Mouse (Mus musculus): Measurements from ENCODE around the gene Rasgef1b.
"Not testable (repeated sequence)": the region's sequence is repeated elsewhere in the genome, so short reads cannot be mapped to it uniquely, and the experiment has no call there.

Rasgef1b gene

DNA sequence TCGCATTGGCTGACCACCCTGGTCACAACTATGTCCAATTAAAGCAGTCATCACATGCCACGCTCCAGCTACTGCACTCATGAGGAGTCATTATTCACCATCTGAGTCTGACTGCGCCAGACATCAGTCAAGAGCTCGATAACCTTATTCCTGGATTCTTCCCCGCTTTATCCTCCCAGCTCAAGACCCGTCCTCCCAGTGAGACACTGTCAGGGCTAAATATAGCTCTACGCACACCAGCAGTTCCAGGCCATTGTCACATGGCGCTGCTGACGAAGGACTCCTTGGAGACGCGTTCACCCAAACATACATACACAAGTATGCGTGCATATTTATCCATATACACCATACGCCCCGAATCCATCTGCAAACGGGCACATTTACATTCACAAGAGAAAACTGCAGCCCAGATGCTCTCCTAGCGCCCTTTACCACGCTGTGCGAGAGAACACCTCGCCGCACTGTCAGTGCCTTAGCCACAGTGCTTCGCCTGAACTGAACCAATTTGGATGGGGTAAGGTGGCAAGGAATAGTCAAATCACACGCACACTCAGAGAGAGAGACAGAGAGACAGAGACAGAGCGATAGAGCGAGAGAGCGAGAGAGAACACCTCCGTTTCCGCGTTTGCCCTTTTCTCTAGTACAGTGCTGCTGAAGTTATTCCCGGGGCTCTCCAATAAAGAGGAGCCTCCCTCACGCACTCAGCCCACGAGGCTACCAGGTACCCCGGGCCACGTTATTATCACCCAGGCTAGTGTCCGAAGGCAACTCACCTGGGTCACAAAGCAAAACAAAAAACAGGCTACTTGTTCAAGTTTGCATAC is 477.3 kb downstream of the Rasgef1b start:
- DNase-seq (ENCODE audit: low spot score): no peak

DNA sequence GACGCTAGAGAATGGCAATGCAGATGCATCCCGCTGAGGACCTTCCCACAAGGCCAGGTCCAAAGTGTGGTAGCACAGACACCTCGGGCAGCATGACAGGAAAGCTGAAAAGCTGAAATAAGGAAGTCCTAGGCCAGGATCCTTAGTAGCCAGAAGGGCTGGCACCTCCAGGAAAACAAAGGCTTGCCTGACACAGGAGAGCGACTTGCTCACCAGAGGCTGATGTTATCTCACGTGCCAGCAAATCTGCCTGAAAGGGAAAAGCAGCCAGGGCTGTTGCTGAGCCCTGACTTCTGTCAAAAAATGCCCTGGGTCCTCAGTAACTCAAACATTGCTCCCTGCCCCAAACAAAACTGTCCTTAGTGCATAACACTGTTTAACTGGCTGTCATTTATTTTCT is 478.0 kb downstream of the Rasgef1b start:
- peak; percentile 18 for DNase-seq (ENCODE audit: low spot score)

DNA sequence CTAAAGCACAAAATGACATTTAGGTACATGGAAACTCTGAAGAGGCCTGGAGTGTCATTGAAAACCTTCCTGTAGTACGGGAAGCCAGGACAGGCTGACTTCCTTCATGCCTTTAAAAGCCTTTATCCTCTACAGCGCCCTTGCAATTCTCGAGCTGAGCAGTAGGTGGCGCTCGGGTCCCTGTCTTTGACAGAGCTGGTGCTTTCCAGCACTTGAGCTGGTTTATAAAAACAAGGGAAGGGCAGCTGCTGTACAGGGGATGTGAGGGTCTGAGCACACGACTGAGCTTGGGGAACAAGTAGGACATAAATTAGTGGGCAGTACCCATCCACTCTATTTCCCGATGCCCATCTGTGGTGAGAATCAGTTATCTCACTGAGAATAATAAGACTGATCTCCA is 480.4 kb downstream of the Rasgef1b start:
- peak; percentile 98 for DNase-seq (ENCODE audit: low spot score)

DNA sequence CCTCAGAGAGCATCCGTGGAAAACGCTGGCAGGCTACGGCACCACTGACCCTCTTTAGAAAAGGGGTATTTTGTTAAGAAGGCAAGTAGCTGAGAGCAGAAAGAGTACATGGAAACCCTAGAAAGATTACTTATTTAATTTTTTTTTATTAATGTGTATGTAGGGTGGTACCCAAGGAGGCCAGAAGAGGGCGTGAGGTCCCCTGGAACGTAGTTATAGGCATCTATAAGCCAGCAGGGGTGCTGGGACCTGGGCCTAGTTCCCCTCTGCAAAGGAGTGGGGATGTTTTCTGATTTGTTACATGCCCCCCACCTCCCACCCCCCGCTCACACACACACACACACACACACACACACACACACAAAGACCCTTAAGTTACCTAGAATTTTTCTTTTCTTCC is 480.9 kb downstream of the Rasgef1b start:
- no peak for DNase-seq (ENCODE audit: low spot score)

DNA sequence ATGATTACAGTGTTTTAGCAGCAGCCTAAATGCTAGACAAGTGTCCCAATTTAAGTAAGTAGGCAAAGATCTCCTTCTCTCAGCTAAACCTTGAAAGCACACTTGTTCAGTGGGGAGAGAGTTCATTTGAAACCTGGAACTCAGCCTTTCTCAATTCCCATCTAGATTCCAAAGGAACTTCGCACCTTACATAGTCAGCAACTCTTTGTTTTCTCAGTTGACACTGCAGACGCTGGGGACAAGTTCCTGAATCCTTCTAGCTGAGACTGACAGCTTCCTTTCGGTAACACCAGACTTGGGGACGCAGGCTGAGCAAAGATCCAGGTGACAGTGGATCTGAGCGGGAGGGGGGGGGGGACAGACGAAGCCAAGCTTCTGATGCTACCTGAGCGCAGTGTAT is 481.4 kb downstream of the Rasgef1b start:
- DNase-seq (ENCODE audit: low spot score): no peak

DNA sequence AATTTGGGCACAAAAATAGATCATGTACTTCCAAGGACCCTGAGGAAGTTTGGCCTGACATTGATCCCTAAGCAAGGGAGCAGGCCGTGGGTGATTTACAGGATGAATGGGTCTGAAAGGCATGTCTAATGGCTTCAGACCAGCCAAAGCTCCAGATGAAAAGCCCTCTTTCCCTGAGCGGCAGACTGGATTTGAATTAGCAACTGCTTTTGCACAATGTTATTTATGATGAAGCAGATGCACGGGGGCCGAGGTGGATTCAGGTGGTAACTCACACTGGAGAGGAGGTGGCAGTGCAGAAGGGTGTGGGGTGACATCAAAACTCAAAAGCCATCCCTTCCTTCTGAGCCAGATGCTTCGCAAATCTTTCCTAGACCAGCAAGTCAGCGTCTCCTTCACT is 481.9 kb downstream of the Rasgef1b start:
- no peak for DNase-seq (ENCODE audit: low spot score)

DNA sequence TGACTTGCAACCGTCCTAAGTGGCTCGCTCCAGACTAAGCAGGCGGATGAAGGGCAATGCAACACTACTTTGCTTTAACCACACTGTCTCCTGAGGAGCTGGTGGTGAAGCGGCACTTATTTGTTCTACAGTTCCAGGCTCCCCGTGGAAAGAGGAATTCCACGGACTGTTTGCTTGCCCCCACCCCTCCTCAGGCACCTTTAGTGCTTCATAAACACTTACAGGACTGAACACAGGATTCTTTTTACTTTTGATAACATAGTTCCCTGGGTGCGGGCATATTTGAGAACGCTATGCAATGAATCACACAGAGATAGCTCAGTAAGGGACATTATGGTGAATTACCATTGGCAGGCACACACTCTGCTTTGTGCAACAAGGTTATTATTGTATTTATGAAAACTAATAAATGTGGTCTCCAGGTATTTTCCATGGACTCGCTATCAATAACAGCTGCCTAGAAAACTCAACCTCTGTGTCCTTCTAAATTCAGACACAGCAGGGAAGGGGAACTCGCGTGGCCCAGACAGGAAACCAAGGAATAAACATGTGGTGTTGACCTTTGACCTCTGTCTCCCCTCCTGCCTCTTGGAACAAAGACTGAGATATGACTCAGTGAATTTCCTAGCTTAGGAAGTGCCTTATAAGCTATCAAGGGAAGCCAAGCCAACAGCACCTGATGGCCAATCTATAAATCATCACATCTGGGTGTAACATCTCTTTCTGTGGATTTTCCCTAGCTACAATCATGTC is 486.7 kb downstream of the Rasgef1b start:
- DNase-seq (ENCODE audit: low spot score): no peak

DNA sequence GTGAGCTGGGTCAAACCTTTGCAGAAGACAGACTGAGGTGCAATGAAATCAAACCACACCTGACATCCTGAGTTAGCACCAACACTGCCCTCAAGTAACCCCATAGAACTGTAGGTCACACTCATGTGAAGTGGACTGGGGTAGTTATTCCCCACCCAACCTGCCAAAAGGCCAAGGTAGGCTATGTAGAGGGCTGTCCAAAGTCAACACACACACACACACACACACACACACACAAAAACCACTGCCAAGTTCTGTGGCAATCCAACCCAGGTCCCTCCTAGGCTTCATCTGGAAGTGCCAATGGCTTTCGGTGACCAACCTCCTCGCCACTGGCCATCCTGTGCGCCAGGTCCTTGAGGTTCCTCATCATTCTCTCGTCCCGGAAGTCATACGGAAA is 488.4 kb downstream of the Rasgef1b start:
- no peak for DNase-seq (ENCODE audit: low spot score)

DNA sequence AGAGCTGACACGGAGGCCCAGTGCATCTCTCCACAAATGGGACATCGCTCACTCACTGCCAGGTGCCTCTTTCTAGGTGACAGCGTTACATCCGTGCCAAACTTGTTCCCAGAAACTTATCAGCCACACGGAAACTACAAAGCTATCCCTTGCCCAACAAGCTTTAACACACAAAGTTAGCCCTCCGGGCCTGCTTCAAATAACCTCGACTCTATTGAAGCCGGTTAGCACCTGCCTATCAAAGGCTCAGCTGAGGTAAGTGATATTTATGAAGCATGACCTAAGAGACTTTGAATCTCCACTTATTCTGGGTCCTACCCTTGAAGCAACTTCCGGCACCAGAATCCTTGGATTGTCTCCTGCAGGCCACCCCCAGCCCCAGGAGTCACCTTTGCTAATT is 489.2 kb downstream of the Rasgef1b start:
- no peak for DNase-seq (ENCODE audit: low spot score)

DNA sequence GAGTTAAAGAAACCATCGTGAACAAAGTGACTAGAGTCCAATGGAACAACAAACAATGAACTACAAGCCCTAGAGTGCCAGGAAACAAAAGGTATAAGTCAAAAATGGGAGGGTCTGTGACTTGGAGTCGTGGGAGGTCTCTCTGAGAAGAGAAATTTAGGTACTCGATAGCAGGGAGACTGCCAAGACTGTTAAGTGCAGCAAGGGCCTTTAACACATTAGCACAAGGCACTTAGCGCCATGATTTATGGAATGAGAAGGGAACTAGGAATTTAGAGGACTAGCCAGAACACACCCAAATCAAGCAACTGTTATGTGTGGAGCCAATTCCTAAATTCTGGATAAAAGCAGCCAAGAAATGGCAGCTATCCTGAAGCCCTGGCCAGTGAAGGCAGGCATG is 490.7 kb downstream of the Rasgef1b start:
- DNase-seq (ENCODE audit: low spot score): no peak

DNA sequence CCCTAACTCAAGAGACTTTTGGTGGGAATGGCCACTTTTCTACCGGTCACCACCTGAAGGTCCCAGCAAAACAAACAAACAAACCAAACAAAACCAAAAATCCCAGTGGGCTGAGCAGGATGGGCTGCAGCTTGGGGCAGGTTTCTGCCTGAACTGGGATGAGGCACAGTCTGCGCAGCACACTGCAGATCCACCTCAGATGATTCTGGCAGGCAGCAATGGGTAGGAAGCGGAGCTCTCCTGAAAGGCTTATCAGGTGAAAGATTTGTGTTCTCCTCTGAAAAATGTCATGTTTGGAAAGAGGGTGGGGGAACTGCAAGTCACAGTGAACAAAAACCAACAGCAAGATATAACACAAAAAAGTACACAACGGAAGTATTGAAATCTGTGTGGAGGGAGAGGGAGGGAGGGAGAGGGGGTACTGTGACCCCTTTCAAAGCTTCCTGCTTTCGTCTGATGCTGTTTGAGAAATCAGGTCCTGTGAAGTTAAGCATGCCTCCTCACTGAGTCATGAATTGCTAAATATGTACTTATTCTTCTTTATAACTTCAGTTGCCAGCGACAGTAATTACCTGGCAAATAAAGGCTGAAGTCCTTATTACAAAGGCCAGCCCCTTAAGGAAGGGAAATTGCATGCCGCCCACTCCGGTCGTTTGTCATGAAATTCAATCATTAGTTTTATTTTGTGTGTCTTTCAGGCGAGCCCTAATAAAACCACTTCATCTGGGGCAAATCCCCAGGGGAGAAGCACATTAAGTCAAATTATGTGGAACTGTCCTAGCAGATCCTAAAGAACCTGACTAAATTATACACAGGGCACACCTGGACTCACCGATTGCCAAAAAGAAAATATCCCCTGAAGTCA is 491.7 kb downstream of the Rasgef1b start:
- no peak for DNase-seq (ENCODE audit: low spot score)

DNA sequence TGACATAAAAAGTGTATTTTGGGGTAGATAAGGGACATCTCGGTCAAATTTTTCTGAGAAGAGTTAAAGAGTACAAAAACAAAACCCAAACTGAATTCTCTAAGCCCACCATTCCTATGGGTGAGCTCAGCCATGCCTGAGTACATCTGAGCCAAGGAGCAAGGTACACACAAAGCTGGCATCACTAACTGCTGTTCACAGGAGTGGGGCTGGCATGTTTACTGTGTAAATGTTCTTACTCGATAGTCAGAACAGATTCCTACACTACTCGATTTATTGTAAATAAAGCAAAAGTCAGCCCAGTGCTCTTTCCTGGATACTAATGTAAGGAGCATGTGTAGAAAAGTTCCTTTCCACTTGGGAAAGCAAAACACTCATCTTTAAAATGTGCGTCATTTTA is 492.4 kb downstream of the Rasgef1b start:
- DNase-seq (ENCODE audit: low spot score): no peak

DNA sequence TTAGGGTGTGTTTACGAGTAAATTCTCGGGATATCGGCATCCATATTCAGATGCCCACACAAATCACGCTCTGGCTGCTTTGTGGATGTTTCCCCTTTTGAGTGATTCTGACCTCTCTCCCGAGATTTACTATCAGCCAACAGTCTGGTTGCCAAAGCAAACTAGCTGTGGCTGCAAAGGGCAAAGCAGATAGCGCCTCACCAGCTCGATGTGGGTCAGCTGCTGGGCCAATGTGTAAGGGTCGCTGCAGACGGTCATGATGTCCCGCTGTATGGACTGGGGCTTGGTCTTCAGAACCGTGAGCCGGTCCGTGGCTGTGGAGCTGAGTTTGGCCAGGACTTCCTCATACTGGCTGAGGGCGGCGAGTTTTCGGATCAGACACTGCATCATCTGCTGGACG is 494.6 kb downstream of the Rasgef1b start:
- no peak for DNase-seq (ENCODE audit: low spot score)

DNA sequence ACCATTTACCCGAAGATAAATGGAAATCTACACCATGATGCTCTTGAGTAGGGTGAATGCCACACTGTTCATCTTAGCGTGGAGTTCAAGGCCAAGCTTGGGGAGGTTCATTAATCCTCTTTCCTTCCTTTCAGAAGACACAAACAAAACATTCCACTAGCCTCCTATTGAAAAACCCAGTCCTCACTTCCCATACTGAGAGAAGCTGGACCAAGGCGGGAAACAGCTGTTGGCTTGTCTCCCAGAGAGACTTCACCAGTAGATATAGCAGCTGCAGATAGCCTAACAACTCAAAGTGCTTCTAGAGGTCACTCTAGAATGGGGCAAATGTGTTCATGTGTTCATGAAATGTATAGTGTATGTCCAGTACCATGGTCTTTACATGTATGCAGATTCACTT is 495.7 kb downstream of the Rasgef1b start:
- no peak for DNase-seq (ENCODE audit: low spot score)

DNA sequence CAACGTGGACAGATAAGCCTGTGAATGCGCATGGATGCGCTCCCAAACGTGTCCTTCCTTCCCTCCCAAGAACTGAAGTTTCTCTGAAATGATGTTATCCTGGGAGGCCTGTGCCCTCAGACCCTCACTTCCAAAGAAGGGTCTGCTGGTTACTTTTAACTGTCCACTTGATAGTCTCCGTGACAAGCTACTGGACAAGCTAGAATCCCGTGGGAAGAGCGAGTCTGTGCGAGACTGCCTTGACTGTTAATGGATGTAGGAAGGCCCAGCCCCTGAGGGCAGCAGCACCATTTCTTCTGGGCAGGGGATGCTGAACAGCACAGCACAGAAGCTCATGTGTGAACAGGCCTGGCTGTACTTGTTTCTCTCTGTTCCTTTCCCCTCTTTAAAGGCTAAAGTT is 496.5 kb downstream of the Rasgef1b start:
- no peak for DNase-seq (ENCODE audit: low spot score)

DNA sequence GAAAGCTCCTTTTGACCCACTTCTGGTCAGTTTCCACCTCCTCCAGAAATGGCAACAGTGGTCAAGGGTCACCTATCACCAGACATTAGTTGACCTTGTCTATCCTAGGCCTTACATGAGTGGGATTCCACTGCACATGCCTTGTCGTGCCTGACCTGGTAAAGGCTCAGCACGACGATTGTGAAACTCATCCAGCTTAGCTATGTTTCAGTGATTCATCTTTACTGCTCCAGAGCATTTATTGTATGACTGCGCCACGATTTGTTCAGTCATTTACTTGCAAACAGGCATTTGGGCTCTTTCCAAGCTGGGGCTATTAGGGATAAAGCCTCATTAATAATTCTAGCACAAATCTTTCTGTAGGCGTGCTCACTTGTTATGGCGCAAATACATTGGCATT is 498.4 kb downstream of the Rasgef1b start:
- no peak for DNase-seq (ENCODE audit: low spot score)

DNA sequence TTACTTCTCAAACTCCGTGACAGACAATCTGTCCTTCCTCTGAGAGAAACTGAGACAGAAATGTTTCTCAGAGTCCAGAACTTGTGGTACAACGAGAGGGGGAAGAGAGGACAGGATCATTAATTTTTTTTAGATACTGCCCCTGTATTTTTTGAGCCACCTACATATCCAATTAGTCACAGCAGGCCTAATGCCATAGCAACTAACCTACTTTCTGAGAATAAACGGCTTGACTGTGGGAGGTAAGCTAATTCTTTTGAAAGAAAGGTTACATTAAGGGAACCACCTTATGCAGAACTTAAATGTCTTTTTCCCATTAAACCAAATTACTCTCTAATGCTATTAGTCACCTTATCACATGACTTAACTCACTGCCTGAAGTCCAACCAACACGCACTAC is 501.5 kb downstream of the Rasgef1b start:
- DNase-seq (ENCODE audit: low spot score): no peak

DNA sequence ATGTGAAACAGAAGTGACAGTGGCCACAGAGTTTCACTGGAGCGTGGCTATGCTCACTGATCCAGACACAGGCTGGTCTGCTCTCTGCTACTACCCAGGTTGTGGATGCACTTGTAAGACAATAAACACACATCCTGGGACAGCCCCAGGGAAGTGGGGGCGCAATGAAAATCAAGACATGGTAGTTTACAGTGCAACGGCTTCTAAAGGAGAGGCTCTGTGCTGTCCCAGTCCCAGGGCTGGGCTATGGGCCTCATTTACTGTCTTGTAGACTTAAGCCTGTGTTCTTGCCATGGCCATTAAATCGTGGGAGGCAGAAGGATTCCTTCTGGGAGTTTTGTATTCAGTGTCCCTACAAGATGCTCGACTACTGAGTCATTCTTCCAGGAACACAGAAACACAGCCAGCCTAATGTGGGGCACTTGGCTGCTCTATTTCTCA is 504.3 kb downstream of the Rasgef1b start:
- peak; percentile 43 for DNase-seq (ENCODE audit: low spot score)

DNA sequence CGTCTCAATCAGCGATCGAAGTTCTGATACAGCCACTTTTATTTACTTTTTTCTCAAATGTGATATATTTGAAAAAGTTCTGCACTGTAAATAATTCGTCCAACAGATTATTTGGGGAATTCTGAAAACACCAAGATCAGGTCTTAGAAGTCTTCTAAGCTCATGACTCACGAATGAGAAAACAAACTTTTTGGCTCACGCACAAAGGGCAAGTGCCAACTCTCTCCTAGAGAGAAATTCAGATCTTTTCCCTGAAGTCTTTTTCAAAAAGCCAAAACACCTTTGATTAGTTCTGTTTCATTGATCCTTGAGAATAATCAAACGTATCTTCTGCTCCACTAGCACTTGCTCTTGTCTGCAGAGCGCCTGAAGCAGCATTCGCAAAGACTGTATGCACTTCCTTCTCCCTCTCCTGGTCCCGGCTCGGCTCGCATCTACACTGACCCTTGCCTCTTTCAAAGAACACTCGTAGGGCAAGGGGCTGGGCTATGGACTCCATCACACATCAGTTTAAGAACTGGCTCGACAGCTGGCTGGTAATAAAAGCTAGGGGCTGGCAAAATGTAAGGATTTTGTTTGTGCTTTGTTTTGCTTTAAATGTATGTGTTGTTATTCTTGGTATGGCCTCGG is 504.9 kb downstream of the Rasgef1b start:
- DNase-seq (ENCODE audit: low spot score): peak; percentile 28

DNA sequence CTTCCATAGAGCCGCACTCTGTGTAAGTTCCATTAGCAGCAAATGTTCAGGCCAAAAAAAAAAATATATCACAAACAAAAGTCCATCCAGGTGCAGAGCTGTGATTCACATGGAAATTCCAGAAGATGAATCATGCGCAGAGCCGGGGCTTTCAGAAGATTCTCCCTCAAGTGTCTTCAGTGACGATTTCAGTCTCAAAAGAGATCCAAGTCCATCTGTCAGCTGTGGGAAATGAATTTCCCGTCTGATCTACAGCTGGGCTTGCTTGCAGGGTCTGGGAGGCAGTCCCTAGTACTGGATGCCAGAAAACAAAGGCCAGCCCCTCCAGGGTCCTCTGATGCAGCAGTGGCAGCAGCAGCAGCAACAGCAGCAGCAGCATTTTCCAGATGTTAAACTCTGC is 510.5 kb downstream of the Rasgef1b start:
- no peak for DNase-seq (ENCODE audit: low spot score)

DNA sequence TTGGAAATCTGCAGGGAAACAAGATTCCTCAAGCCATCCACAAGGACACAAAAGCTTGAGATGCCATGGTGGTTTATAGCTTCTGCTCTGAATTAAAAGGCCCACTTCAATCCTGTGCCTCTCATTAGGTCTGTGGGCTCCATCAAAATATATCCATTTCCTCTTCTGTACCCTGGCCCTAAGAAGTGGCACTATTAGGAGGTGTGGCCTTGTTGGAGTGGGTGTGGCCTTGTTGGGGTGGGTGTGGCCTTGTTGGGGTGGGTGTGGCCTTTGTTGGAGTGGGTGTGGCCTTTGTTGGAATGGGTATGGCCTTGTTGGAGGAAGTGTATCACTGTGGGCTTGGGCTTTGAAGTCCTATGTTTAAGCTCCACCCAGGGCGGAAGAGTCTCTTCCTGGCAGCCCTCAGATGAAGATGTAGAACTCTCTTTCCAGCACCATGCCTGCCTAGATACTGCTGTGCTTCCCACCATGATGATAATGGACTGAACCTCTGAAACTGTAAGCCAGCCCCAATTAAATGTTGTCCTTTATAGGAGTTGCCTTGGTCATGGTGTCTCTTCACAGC is 512.2 kb downstream of the Rasgef1b start:
- DNase-seq (ENCODE audit: low spot score): not testable (repeated sequence)
